16 mouse cellular contexts compared by ENCODE assay signal in genomic region chr10:68091840-68092239, GRCm38 (mm10).
DNase-seq lines count a peak whose midpoint lies in the region; ATAC-seq and TF ChIP-seq lines count a peak whose summit lies in the region.
"Had no signal": no experiment of that assay in that cellular context is flagged by ENCODE, and none has a peak within 500 bp of the region (broad histone marks: within the 10 kb centered on the region; RNA-seq: fewer than 3 reads in every experiment).

No protein-coding gene starts in this region.

- peaks cover 21% of the 10 kb centered on the region for H3K36me3 ChIP-seq in heart, embryonic 10.5 days
- H3K36me3 ChIP-seq in heart, embryonic 11.5 days (ENCODE audit: control insufficient read depth, insufficient read depth, low read length) = peaks cover 6% of the 10 kb centered on the region
- peaks cover 30% of the 10 kb centered on the region for H3K36me3 ChIP-seq in ES-Bruce4 (ENCODE audit: control insufficient read depth, insufficient read depth, low read length, poor library complexity, severe bottlenecking)

- no peaks in the 10 kb centered on the region for H3K9me3 ChIP-seq in heart, embryonic 10.5 days
- no peaks in the 10 kb centered on the region for H3K9me3 ChIP-seq in heart, embryonic 11.5 days (replicated peaks; ENCODE audit: control insufficient read depth, low read length)
- H3K9me3 ChIP-seq in ES-Bruce4 (replicated peaks; ENCODE audit: control insufficient read depth, insufficient read depth, low read length, poor library complexity, severe bottlenecking) = no peaks in the 10 kb centered on the region
- H3K9me3 ChIP-seq: limb, embryonic 12.5 days had no signal

- H3K27me3 ChIP-seq in heart, embryonic 10.5 days (ENCODE audit: insufficient read depth, poor library complexity, severe bottlenecking) = no peaks in the 10 kb centered on the region
- no peaks in the 10 kb centered on the region for H3K27me3 ChIP-seq in heart, embryonic 11.5 days (ENCODE audit: control insufficient read depth, insufficient read depth, low read length)
- no peaks in the 10 kb centered on the region for H3K27me3 ChIP-seq in ES-Bruce4 (ENCODE audit: control insufficient read depth, insufficient read depth, low read length, poor library complexity, severe bottlenecking)
- H3K27me3 ChIP-seq: limb, embryonic 12.5 days had no signal

- DNase-seq in heart, embryonic 10.5 days (ENCODE audit: low spot score) = no peak
- peak; percentile 49 for DNase-seq in 3T3-L1 (ENCODE audit: low read depth, low spot score)
- no peak for DNase-seq in urinary bladder, adult 18-20 months (ENCODE audit: low spot score in 2 of 2)
- DNase-seq in layer of hippocampus, adult 8-10 months (ENCODE audit: low spot score in 2 of 2) = no peak
- no peak for DNase-seq in kidney, adult 11 months
- DNase-seq: cerebellum, adult 9-10 months; gastrocnemius, postnatal 10 days; lung, embryonic 14.5 days had no signal

- peak overlapping the region; percentile 42; the same call in 1 of the 2 replicates for H3K27ac ChIP-seq in heart, embryonic 10.5 days
- H3K27ac ChIP-seq in heart, embryonic 11.5 days (ENCODE audit: low read depth, low read length) = no peak overlapping the region
- H3K27ac ChIP-seq in ES-Bruce4 (ENCODE audit: insufficient read depth, low read length) = peak overlapping the region; percentile 82
- peak overlapping the region; percentile 93 for H3K27ac ChIP-seq in brown adipose tissue, adult 24 weeks (replicated peaks; ENCODE audit: low read depth, low read length)
- H3K27ac ChIP-seq: kidney, postnatal 0 days; limb, embryonic 12.5 days had no signal

- no peak overlapping the region for H3K4me2 ChIP-seq in heart, embryonic 11.5 days
- H3K4me2 ChIP-seq: limb, embryonic 12.5 days; lung, embryonic 14.5 days had no signal

- no peak for TF ChIP-seq CTCF in ES-Bruce4 (IDR thresholded peaks at IDR 0.05; ENCODE audit: low read depth, low read length)

- ATAC-seq in heart, embryonic 11.5 days (replicated peaks; ENCODE audit: insufficient number of reproducible peaks, low FRiP score, low TSS enrichment) = no peak
- ATAC-seq: forebrain, embryonic 16.5 days; inflammation-experienced regulatory T-cells, adult 6 months had no signal

- peaks cover 10% of the 10 kb centered on the region for H3K4me1 ChIP-seq in heart, embryonic 10.5 days
- H3K4me1 ChIP-seq in heart, embryonic 11.5 days (ENCODE audit: control insufficient read depth, insufficient read depth, low read length) = peaks cover 11% of the 10 kb centered on the region; the same call in 1 of the 2 replicates
- no peaks in the 10 kb centered on the region for H3K4me1 ChIP-seq in ES-Bruce4 (ENCODE audit: control insufficient read depth, insufficient read depth, low read length)
- peaks cover 24% of the 10 kb centered on the region for H3K4me1 ChIP-seq in brown adipose tissue, adult 24 weeks (ENCODE audit: control insufficient read depth, insufficient read depth, insufficient read length, low read length)
- H3K4me1 ChIP-seq: limb, embryonic 12.5 days had no signal

- no peak overlapping the region for H3K9ac ChIP-seq in heart, embryonic 11.5 days (ENCODE audit: low read depth, low read length)
- no peak overlapping the region for H3K9ac ChIP-seq in ES-Bruce4 (ENCODE audit: low read depth, poor library complexity, severe bottlenecking)
- H3K9ac ChIP-seq: limb, embryonic 12.5 days; lung, embryonic 14.5 days had no signal

- TF ChIP-seq POLR2A in ES-Bruce4 (IDR thresholded peaks at IDR 0.05; ENCODE audit: insufficient read depth, low read length) = no peak

- no peak for TF ChIP-seq EP300 in ES-Bruce4 (IDR thresholded peaks at IDR 0.05; ENCODE audit: insufficient read depth, low read depth, low read length)

- no peak overlapping the region for H3K4me3 ChIP-seq in heart, embryonic 10.5 days
- no peak overlapping the region for H3K4me3 ChIP-seq in heart, embryonic 11.5 days (ENCODE audit: low read depth, low read length)
- no peak overlapping the region for H3K4me3 ChIP-seq in ES-Bruce4 (ENCODE audit: low read depth, low read length)
- H3K4me3 ChIP-seq in brown adipose tissue, adult 24 weeks (ENCODE audit: insufficient read depth, low read depth, low read length) = no peak overlapping the region
- H3K4me3 ChIP-seq: erythroblast, embryonic 14.5 days; limb, embryonic 12.5 days had no signal

- 68% methylated on average over 4 of the region's 4 CpGs for WGBS in heart, embryonic 10.5 days
- 70% methylated on average over 4 of the region's 4 CpGs for WGBS in heart, embryonic 11.5 days (ENCODE audit: insufficient replicate concordance)
